In the genomic region with DNA sequence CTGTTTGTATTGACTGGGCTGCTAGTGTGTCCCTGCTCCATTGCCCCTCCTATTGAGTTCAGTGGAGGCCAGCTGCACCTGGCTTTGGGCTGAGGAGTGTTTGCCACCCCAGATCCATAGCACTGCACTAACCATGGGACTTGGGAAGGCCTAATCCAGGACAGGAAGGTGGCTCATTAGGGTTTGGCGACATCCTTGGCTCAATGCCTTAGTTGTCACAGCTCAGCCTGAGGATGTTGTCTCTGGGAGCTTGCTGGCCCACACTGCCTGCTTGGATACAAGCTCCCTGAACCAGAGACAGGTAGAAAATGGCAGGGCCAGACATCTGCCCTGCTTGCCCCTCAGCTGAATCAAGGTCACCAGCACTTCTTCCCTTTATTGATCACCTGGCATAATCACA, we compare ENCODE assay signal across 15 mouse cellular contexts.
"Had no signal": no experiment of that assay in that cellular context is flagged by ENCODE, and none has a peak within 500 bp of the region (broad histone marks: within the 10 kb centered on the region; RNA-seq: fewer than 3 reads in every experiment).

No protein-coding gene starts in this region.

- H3K27me3 ChIP-seq: liver, embryonic 15.5 days; neural tube, embryonic 15.5 days had no signal

- H3K4me2 ChIP-seq: liver, embryonic 11.5 days; liver, embryonic 15.5 days; neural tube, embryonic 15.5 days had no signal

- H3K27ac ChIP-seq: left cerebral cortex, adult 2 months; limb, embryonic 10.5 days; liver, embryonic 15.5 days; neural tube, embryonic 15.5 days; stomach, postnatal 0 days had no signal

- H3K9ac ChIP-seq: liver, embryonic 15.5 days; neural tube, embryonic 15.5 days had no signal

- H3K4me1 ChIP-seq: liver, embryonic 15.5 days had no signal

- ATAC-seq: lung, postnatal 0 days; midbrain, embryonic 16.5 days had no signal

- H3K4me3 ChIP-seq: left cerebral cortex, adult 2 months; limb, embryonic 10.5 days; liver, embryonic 15.5 days; neural tube, embryonic 15.5 days had no signal

- H3K9me3 ChIP-seq: limb, embryonic 10.5 days; liver, embryonic 15.5 days; neural tube, embryonic 15.5 days had no signal

- DNase-seq: kidney, postnatal 10 days; kidney, postnatal 4 days; lung, adult 2 months; lung, postnatal 36 days; right cerebral cortex, adult 18-20 months; right cerebral cortex, postnatal 25 days; thymus, postnatal 4 days had no signal
